ENCODE assay signal across 13 mouse cellular contexts in the genomic region with DNA sequence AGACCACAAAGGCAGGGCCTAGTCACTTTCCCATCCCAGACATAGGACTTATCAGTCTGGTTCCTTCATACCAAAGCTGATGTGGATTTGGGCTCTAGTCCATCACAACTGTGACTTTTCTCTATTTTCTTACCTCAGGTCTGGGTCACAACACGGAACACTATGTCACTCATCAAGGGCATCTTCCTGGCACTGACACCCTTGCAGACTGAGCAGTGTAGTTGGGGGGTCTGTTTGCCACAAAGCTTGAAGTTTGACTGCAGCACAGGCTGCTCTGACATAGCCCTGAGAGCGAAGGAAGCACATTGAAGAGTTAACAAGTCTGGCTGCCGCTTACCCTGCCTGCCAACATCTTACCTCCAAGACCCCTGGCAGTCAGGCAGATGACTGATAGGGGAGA. TPM values are rescaled to one million over a fixed set of nuclear protein-coding genes. Genes with fewer than 3 reads are reported as not detected.
DNase-seq lines count a peak whose midpoint lies in the region; ATAC-seq and TF ChIP-seq lines count a peak whose summit lies in the region.
"Had no signal": no experiment of that assay in that cellular context is flagged by ENCODE, and none has a peak within 500 bp of the region (broad histone marks: within the 10 kb centered on the region; RNA-seq: fewer than 3 reads in every experiment).

No protein-coding gene starts in this region.

- ATAC-seq in intestine, embryonic 14.5 days (replicated peaks; ENCODE audit: low FRiP score, low TSS enrichment, low read depth) = no peak
- no peak for ATAC-seq in intestine, postnatal 0 days
- ATAC-seq in embryonic facial prominence, embryonic 11.5 days (replicated peaks; ENCODE audit: insufficient number of reproducible peaks, low FRiP score, low TSS enrichment, low read depth) = no peak
- no peak for ATAC-seq in hindbrain, embryonic 12.5 days (ENCODE audit: low FRiP score)

- 70% methylated on average over 3 of the region's 3 CpGs for WGBS in intestine, embryonic 14.5 days
- WGBS in intestine, postnatal 0 days = 87% methylated on average over 3 of the region's 3 CpGs
- 85% methylated on average over 3 of the region's 3 CpGs for WGBS in embryonic facial prominence, embryonic 11.5 days
- WGBS in hindbrain, embryonic 12.5 days = 76% methylated on average over 3 of the region's 3 CpGs
- 94% methylated on average over 3 of the region's 3 CpGs for WGBS in midbrain, embryonic 10.5 days

- peaks cover 25% of the 10 kb centered on the region for H3K4me1 ChIP-seq in intestine, embryonic 14.5 days (replicated peaks; ENCODE audit: control insufficient read depth, insufficient read depth, low read length)
- 0 out of 2 replicates have a peak, but pooled peaks cover 10% of the 10 kb centered on the region for H3K4me1 ChIP-seq in intestine, postnatal 0 days (replicated peaks; ENCODE audit: control insufficient read depth, insufficient read depth, low read length)
- peaks cover 7% of the 10 kb centered on the region for H3K4me1 ChIP-seq in embryonic facial prominence, embryonic 11.5 days (ENCODE audit: control insufficient read depth, insufficient read depth, low read length)
- peaks cover 58% of the 10 kb centered on the region for H3K4me1 ChIP-seq in hindbrain, embryonic 12.5 days
- H3K4me1 ChIP-seq in midbrain, embryonic 10.5 days = peaks cover 66% of the 10 kb centered on the region

- no peak overlapping the region for H3K27ac ChIP-seq in intestine, embryonic 14.5 days (ENCODE audit: low read depth)
- no peak overlapping the region for H3K27ac ChIP-seq in intestine, postnatal 0 days (ENCODE audit: low read depth, low read length)
- no peak overlapping the region for H3K27ac ChIP-seq in embryonic facial prominence, embryonic 11.5 days (replicated peaks; ENCODE audit: low read depth, low read length)
- no peak overlapping the region for H3K27ac ChIP-seq in hindbrain, embryonic 12.5 days
- H3K27ac ChIP-seq in midbrain, embryonic 10.5 days (replicated peaks) = no peak overlapping the region

- TF ChIP-seq CTCF in intestine, postnatal 0 days (IDR thresholded peaks at IDR 0.05; ENCODE audit: low read depth) = no peak

- H3K9me3 ChIP-seq in intestine, embryonic 14.5 days (ENCODE audit: control insufficient read depth, low read length) = no peaks in the 10 kb centered on the region
- H3K9me3 ChIP-seq in intestine, postnatal 0 days (ENCODE audit: control insufficient read depth) = no peaks in the 10 kb centered on the region
- H3K9me3 ChIP-seq in embryonic facial prominence, embryonic 11.5 days (replicated peaks; ENCODE audit: control insufficient read depth, low read length) = no peaks in the 10 kb centered on the region
- no peaks in the 10 kb centered on the region for H3K9me3 ChIP-seq in hindbrain, embryonic 12.5 days (replicated peaks)
- H3K9me3 ChIP-seq in midbrain, embryonic 10.5 days (replicated peaks) = no peaks in the 10 kb centered on the region

- no peak overlapping the region for H3K4me3 ChIP-seq in intestine, embryonic 14.5 days (ENCODE audit: low read depth, low read length)
- H3K4me3 ChIP-seq in intestine, postnatal 0 days (ENCODE audit: low read depth, low read length) = no peak overlapping the region
- 0 out of 2 replicates have a peak overlapping the region, but pooled peaks have one; percentile 6 for H3K4me3 ChIP-seq in embryonic facial prominence, embryonic 11.5 days (ENCODE audit: low read depth, low read length)
- peak overlapping the region; percentile 14 for H3K4me3 ChIP-seq in hindbrain, embryonic 12.5 days
- H3K4me3 ChIP-seq in midbrain, embryonic 10.5 days = peak overlapping the region; percentile 96
- H3K4me3 ChIP-seq: myocyte had no signal

- peak overlapping the region; percentile 98 for H3K4me2 ChIP-seq in intestine, embryonic 14.5 days (ENCODE audit: low read length)
- no peak overlapping the region for H3K4me2 ChIP-seq in intestine, postnatal 0 days (replicated peaks; ENCODE audit: low read depth)
- H3K4me2 ChIP-seq in embryonic facial prominence, embryonic 11.5 days (ENCODE audit: low read depth, low read length) = peak overlapping the region; percentile 19; the same call in 1 of the 2 replicates
- H3K4me2 ChIP-seq in hindbrain, embryonic 12.5 days (replicated peaks) = peak overlapping the region; percentile 99

- DNase-seq in intestine, embryonic 14.5 days (ENCODE audit: low spot score) = no peak
- no peak for DNase-seq in embryonic facial prominence, embryonic 11.5 days (ENCODE audit: low spot score)
- DNase-seq in midbrain, embryonic 10.5 days (ENCODE audit: low spot score) = no peak
- no peak for DNase-seq in thymus, adult 18-20 months
- no peak for DNase-seq in adrenal gland, adult 8-10 months
- DNase-seq in left cerebral cortex, postnatal 25 days (ENCODE audit: low spot score in 2 of 2) = no peak
- DNase-seq: cerebellum, postnatal 36 days; gastrocnemius, postnatal 36 days; layer of hippocampus, adult 9-11 months had no signal

- H3K27me3 ChIP-seq in intestine, embryonic 14.5 days (replicated peaks; ENCODE audit: control insufficient read depth, insufficient read depth, low read length) = no peaks in the 10 kb centered on the region
- no peaks in the 10 kb centered on the region for H3K27me3 ChIP-seq in intestine, postnatal 0 days (replicated peaks; ENCODE audit: control insufficient read depth, insufficient read depth, low read length)
- H3K27me3 ChIP-seq in embryonic facial prominence, embryonic 11.5 days (ENCODE audit: control insufficient read depth, insufficient read depth, low read length) = no peaks in the 10 kb centered on the region
- no peaks in the 10 kb centered on the region for H3K27me3 ChIP-seq in hindbrain, embryonic 12.5 days
- H3K27me3 ChIP-seq in midbrain, embryonic 10.5 days (ENCODE audit: low read depth, poor library complexity, severe bottlenecking) = no peaks in the 10 kb centered on the region
- H3K27me3 ChIP-seq: CH12.LX had no signal

- no peak overlapping the region for H3K9ac ChIP-seq in intestine, embryonic 14.5 days (ENCODE audit: low read length)
- H3K9ac ChIP-seq in intestine, postnatal 0 days (ENCODE audit: low read depth, low read length) = no peak overlapping the region
- H3K9ac ChIP-seq in embryonic facial prominence, embryonic 11.5 days (replicated peaks; ENCODE audit: low read length) = peak overlapping the region; percentile 28; the same call in 1 of the 2 replicates
- H3K9ac ChIP-seq in hindbrain, embryonic 12.5 days = 0 out of 2 replicates have a peak overlapping the region, but pooled peaks have one; percentile 33

- intact Hi-C loops in left cerebral cortex, postnatal 25 days (cut with DNase I) = loop anchor here (10.0 kb wide), 1 partner anchor 652 kb away; a partner anchor contains a TSS

- H3K36me3 ChIP-seq in intestine, embryonic 14.5 days (ENCODE audit: control insufficient read depth, insufficient read depth, low read length) = peaks cover 62% of the 10 kb centered on the region
- H3K36me3 ChIP-seq in intestine, postnatal 0 days (ENCODE audit: control insufficient read depth, insufficient read depth) = peaks cover 29% of the 10 kb centered on the region
- H3K36me3 ChIP-seq in embryonic facial prominence, embryonic 11.5 days (replicated peaks; ENCODE audit: control insufficient read depth, insufficient read depth, low read depth, low read length) = peaks cover 6% of the 10 kb centered on the region
- peaks cover 60% of the 10 kb centered on the region for H3K36me3 ChIP-seq in hindbrain, embryonic 12.5 days
- H3K36me3 ChIP-seq in midbrain, embryonic 10.5 days = peaks cover 84% of the 10 kb centered on the region

RNA-seq across cellular contexts. Expression of a gene that starts 4.1 kb away (rescaled TPM):
- 14.8 and 16.1 TPM in 2 replicates for polyA plus RNA-seq in intestine, embryonic 14.5 days (2014; fragmentation: Nextera tagmentation; extraction: Ambion mirVana)
- polyA plus RNA-seq in intestine, postnatal 0 days (2015; fragmentation: Nextera tagmentation; extraction: Ambion mirVana) = 3.7 and 3.8 TPM in 2 replicates
- polyA plus RNA-seq in embryonic facial prominence, embryonic 11.5 days (2014; fragmentation: Nextera tagmentation; extraction: Ambion mirVana) = 23.2 and 27.3 TPM in 2 replicates
- polyA plus RNA-seq in hindbrain, embryonic 12.5 days (2016; fragmentation: Nextera tagmentation; extraction: Ambion mirVana) = 30.1 and 33.0 TPM in 2 replicates
- polyA plus RNA-seq in midbrain, embryonic 10.5 days (2016; fragmentation: Nextera tagmentation; extraction: Ambion mirVana) = 15.0 and 15.5 TPM in 2 replicates
- 10 to 100 TPM; 20.7 to 28.9 (median 26.6) TPM for total RNA-seq in adrenal gland, adult 8-10 months (2022)
- 10 to 100 TPM; 52.5 to 57.7 TPM for total RNA-seq in left cerebral cortex, postnatal 25 days (2021)

RNA-seq across cellular contexts. Expression of a gene that starts 8.7 kb away (rescaled TPM):
- polyA plus RNA-seq in intestine, embryonic 14.5 days (2014; fragmentation: Nextera tagmentation; extraction: Ambion mirVana) = 214 and 260 TPM in 2 replicates
- polyA plus RNA-seq in intestine, postnatal 0 days (2015; fragmentation: Nextera tagmentation; extraction: Ambion mirVana) = 211 and 214 TPM in 2 replicates
- 304 and 321 TPM in 2 replicates for polyA plus RNA-seq in embryonic facial prominence, embryonic 11.5 days (2014; fragmentation: Nextera tagmentation; extraction: Ambion mirVana)
- 224 and 229 TPM in 2 replicates for polyA plus RNA-seq in hindbrain, embryonic 12.5 days (2016; fragmentation: Nextera tagmentation; extraction: Ambion mirVana)
- polyA plus RNA-seq in midbrain, embryonic 10.5 days (2016; fragmentation: Nextera tagmentation; extraction: Ambion mirVana) = 231 and 297 TPM in 2 replicates
- total RNA-seq in adrenal gland, adult 8-10 months (2022) = 100 to 1,000 TPM; 306 to 450 (median 316) TPM
- 100 to 1,000 TPM; 150 to 155 TPM for total RNA-seq in left cerebral cortex, postnatal 25 days (2021)

Comparison
In these comparisons a context has a peak if more than half of its experiments do, and no peak if none do; other contexts are left out.
1. H3K4me3 ChIP-seq: peak in embryonic facial prominence, embryonic 11.5 days (single experiment), hindbrain, embryonic 12.5 days (single experiment) and midbrain, embryonic 10.5 days (single experiment); none in intestine, embryonic 14.5 days (single experiment) and intestine, postnatal 0 days (single experiment).
2. H3K9ac ChIP-seq: peak in embryonic facial prominence, embryonic 11.5 days (single experiment) and hindbrain, embryonic 12.5 days (single experiment); none in intestine, embryonic 14.5 days (single experiment) and intestine, postnatal 0 days (single experiment).